Mouse (Mus musculus) B cell, adult 2 months (primary cell): ENCODE data around the gene Flt4.

Experiments
- DNase-seq, 2 experiments: peaks; one replicate each; pipeline ENCODE4 v3.0.0; 2022

The Flt4 gene

DNA sequence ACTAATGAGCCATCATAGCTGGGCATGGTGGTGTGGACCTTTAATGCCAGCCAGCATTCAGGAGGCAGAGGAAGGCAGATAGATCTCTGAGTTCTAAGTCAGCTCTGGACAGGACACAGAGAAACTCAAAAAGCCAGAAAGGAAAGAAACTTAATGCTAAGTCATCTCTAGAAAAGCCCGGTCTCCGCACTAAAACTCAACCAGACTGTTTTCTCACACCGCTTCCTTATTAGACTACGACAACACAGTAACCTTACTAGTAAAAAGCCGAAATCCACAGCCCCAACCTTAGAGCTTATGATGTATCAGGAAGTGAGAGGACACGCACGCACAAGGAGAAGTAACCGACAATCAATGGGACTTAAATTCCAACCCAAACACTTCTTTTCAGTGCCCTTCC lies 93.0 kb downstream of the Flt4 start:
- DNase-seq, result no peak
